16 mouse cellular contexts compared by ENCODE assay signal in the genomic region with DNA sequence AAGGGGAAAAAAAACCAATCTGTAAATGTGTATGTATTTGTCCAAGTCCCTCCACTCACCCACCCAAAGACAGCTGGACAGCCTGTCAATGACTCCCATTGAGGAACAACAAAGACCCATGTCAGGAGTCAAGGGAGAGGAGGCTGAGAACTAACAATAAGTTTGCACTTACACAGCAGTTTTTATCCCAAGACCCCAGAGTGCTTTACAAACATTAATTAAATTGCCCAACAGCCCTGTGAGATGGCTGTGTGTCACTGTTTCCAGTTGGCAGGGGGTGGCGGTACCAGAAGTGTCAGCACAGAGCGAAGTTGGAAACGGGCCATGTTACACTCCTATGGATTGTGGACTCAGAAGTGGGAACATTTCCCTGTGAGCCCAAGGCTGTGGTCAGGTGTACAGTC. TPM values are rescaled to one million over a fixed set of nuclear protein-coding genes. Genes with fewer than 3 reads are reported as not detected.
DNase-seq lines count a peak whose midpoint lies in the region; ATAC-seq lines count a peak whose summit lies in the region.
"Had no signal": no experiment of that assay in that cellular context is flagged by ENCODE, and none has a peak within 500 bp of the region (broad histone marks: within the 10 kb centered on the region; RNA-seq: fewer than 3 reads in every experiment).

No protein-coding gene starts in this region.

- H3K4me2 ChIP-seq in forebrain, embryonic 13.5 days = peak overlapping the region; percentile 38
- H3K4me2 ChIP-seq in forebrain, embryonic 16.5 days (ENCODE audit: low read length) = no peak overlapping the region
- no peak overlapping the region for H3K4me2 ChIP-seq in forebrain, embryonic 15.5 days (replicated peaks)
- H3K4me2 ChIP-seq in hindbrain, embryonic 16.5 days (ENCODE audit: low read length) = no peak overlapping the region
- H3K4me2 ChIP-seq: embryonic facial prominence, embryonic 15.5 days; stomach, embryonic 15.5 days had no signal

- no peak overlapping the region for H3K9ac ChIP-seq in forebrain, embryonic 13.5 days
- H3K9ac ChIP-seq in forebrain, embryonic 16.5 days (replicated peaks; ENCODE audit: low read depth, low read length) = no peak overlapping the region
- H3K9ac ChIP-seq in forebrain, embryonic 15.5 days (replicated peaks) = no peak overlapping the region
- H3K9ac ChIP-seq in hindbrain, embryonic 16.5 days (ENCODE audit: low read depth, low read length) = no peak overlapping the region
- H3K9ac ChIP-seq: embryonic facial prominence, embryonic 15.5 days; liver, embryonic 14.5 days; stomach, embryonic 15.5 days had no signal

- DNase-seq in lung, postnatal 14 days = peak; percentile 57
- no peak for DNase-seq in kidney, postnatal 25 days
- DNase-seq in adipocyte (ENCODE audit: low spot score) = no peak
- DNase-seq: cerebellum, adult 9-10 months; kidney, postnatal 14 days; thymus, postnatal 4 days had no signal

- H3K4me3 ChIP-seq in forebrain, embryonic 13.5 days = no peak overlapping the region
- H3K4me3 ChIP-seq in forebrain, embryonic 16.5 days (replicated peaks; ENCODE audit: low read length) = no peak overlapping the region
- H3K4me3 ChIP-seq in forebrain, embryonic 15.5 days = no peak overlapping the region
- no peak overlapping the region for H3K4me3 ChIP-seq in hindbrain, embryonic 16.5 days (ENCODE audit: low read length)
- H3K4me3 ChIP-seq: embryonic facial prominence, embryonic 15.5 days; stomach, embryonic 15.5 days had no signal

- no peaks in the 10 kb centered on the region for H3K36me3 ChIP-seq in forebrain, embryonic 13.5 days (ENCODE audit: poor library complexity, severe bottlenecking)
- no peaks in the 10 kb centered on the region for H3K36me3 ChIP-seq in forebrain, embryonic 16.5 days (ENCODE audit: control insufficient read depth, insufficient read depth)
- no peaks in the 10 kb centered on the region for H3K36me3 ChIP-seq in forebrain, embryonic 15.5 days
- H3K36me3 ChIP-seq in hindbrain, embryonic 16.5 days (ENCODE audit: control insufficient read depth, insufficient read depth, low read length) = no peaks in the 10 kb centered on the region
- H3K36me3 ChIP-seq: embryonic facial prominence, embryonic 15.5 days; stomach, embryonic 15.5 days had no signal

- H3K9me3 ChIP-seq in forebrain, embryonic 13.5 days (replicated peaks) = no peaks in the 10 kb centered on the region
- no peaks in the 10 kb centered on the region for H3K9me3 ChIP-seq in forebrain, embryonic 16.5 days (ENCODE audit: control insufficient read depth, low read length)
- no peaks in the 10 kb centered on the region for H3K9me3 ChIP-seq in forebrain, embryonic 15.5 days
- no peaks in the 10 kb centered on the region for H3K9me3 ChIP-seq in hindbrain, embryonic 16.5 days (ENCODE audit: control insufficient read depth, low read length)
- H3K9me3 ChIP-seq: embryonic facial prominence, embryonic 15.5 days; stomach, embryonic 15.5 days had no signal

- 0 out of 2 replicates have a peak overlapping the region, but pooled peaks have one; percentile 17 for H3K27ac ChIP-seq in forebrain, embryonic 13.5 days
- no peak overlapping the region for H3K27ac ChIP-seq in forebrain, embryonic 16.5 days (ENCODE audit: low read length)
- no peak overlapping the region for H3K27ac ChIP-seq in forebrain, embryonic 15.5 days (replicated peaks)
- H3K27ac ChIP-seq in hindbrain, embryonic 16.5 days (ENCODE audit: low read depth, low read length) = no peak overlapping the region
- H3K27ac ChIP-seq: embryonic facial prominence, embryonic 15.5 days; liver, embryonic 14.5 days; stomach, embryonic 15.5 days had no signal

- peaks cover 19% of the 10 kb centered on the region for H3K4me1 ChIP-seq in forebrain, embryonic 13.5 days
- H3K4me1 ChIP-seq in forebrain, embryonic 16.5 days (replicated peaks; ENCODE audit: control insufficient read depth, insufficient read depth, low read length) = peaks cover 14% of the 10 kb centered on the region
- H3K4me1 ChIP-seq in forebrain, embryonic 15.5 days = peaks cover 16% of the 10 kb centered on the region
- H3K4me1 ChIP-seq in hindbrain, embryonic 16.5 days (ENCODE audit: control insufficient read depth, insufficient read depth, low read depth, low read length) = peaks cover 8% of the 10 kb centered on the region
- H3K4me1 ChIP-seq: stomach, embryonic 15.5 days had no signal

- WGBS in forebrain, embryonic 13.5 days = 26% methylated on average over 3 of the region's 3 CpGs
- WGBS in forebrain, embryonic 16.5 days = 18% methylated on average over 3 of the region's 3 CpGs
- 35% methylated on average over 3 of the region's 3 CpGs for WGBS in forebrain, embryonic 15.5 days
- 19% methylated on average over 3 of the region's 3 CpGs for WGBS in hindbrain, embryonic 16.5 days

- peaks cover 30% of the 10 kb centered on the region for H3K27me3 ChIP-seq in forebrain, embryonic 13.5 days
- H3K27me3 ChIP-seq in forebrain, embryonic 16.5 days (replicated peaks; ENCODE audit: control insufficient read depth, insufficient read depth, low read length) = no peaks in the 10 kb centered on the region
- 0 out of 2 replicates have a peak, but pooled peaks cover 3% of the 10 kb centered on the region for H3K27me3 ChIP-seq in forebrain, embryonic 15.5 days
- no peaks in the 10 kb centered on the region for H3K27me3 ChIP-seq in hindbrain, embryonic 16.5 days (replicated peaks; ENCODE audit: control insufficient read depth, insufficient read depth, low read length)
- H3K27me3 ChIP-seq: embryonic facial prominence, embryonic 15.5 days; stomach, embryonic 15.5 days had no signal

- ATAC-seq in forebrain, embryonic 13.5 days = peak; percentile 38; the same call in 1 of the 2 replicates
- no peak for ATAC-seq in forebrain, embryonic 16.5 days
- ATAC-seq in forebrain, embryonic 15.5 days (replicated peaks) = 0 out of 2 replicates have a peak, but pooled peaks have one; percentile 38
- ATAC-seq in hindbrain, embryonic 16.5 days = peak; percentile 78
- ATAC-seq in monocyte, adult 5-6 weeks (replicated peaks; ENCODE audit: insufficient number of reproducible peaks, low FRiP score, low TSS enrichment, poor library complexity, severe bottlenecking) = no peak
- ATAC-seq: intestine, postnatal 0 days had no signal

RNA-seq across cellular contexts. Expression of a gene that starts 22.7 kb away (rescaled TPM):
- 3.8 TPM in 2 replicates for polyA plus RNA-seq in forebrain, embryonic 13.5 days (2015; fragmentation: Nextera tagmentation; extraction: Ambion mirVana)
- 5.5 and 7.8 TPM in 2 replicates for polyA plus RNA-seq in forebrain, embryonic 16.5 days (2015; fragmentation: Nextera tagmentation; extraction: Ambion mirVana)
- 5.8 and 6.2 TPM in 2 replicates for polyA plus RNA-seq in forebrain, embryonic 15.5 days (2015; fragmentation: Nextera tagmentation; extraction: Ambion mirVana)
- polyA plus RNA-seq in hindbrain, embryonic 16.5 days (2015; fragmentation: Nextera tagmentation; extraction: Ambion mirVana) = 33.9 and 36.4 TPM in 2 replicates
- 165 to 355 TPM (median 352 TPM) in 3 replicates for total RNA-seq in monocyte, adult 5-6 weeks (2017)
- total RNA-seq: MEL had no signal

Comparison
In these comparisons a context has a peak if more than half of its experiments do, and no peak if none do; other contexts are left out.
1. ATAC-seq: peak in forebrain, embryonic 13.5 days (single experiment), forebrain, embryonic 15.5 days (single experiment) and hindbrain, embryonic 16.5 days (single experiment); none in forebrain, embryonic 16.5 days (single experiment) and monocyte, adult 5-6 weeks (single experiment).